Mouse (Mus musculus) myocyte (in vitro differentiated cells): ENCODE data around the gene Atp2a2. TPM values are rescaled to one million over a fixed set of nuclear protein-coding genes. Genes with fewer than 3 reads are reported as not detected.
"Not testable (repeated sequence)": the region's sequence is repeated elsewhere in the genome, so short reads cannot be mapped to it uniquely, and the experiment has no call there.

Experiments used
- H3K27me3 ChIP-seq: one replicate; pipeline ENCODE4 v1.6.1; 2011; ENCODE audit not compliant: control insufficient read depth, insufficient read depth, insufficient read length
- H3K36me3 ChIP-seq: one replicate; pipeline ENCODE4 v1.6.1; 2011; ENCODE audit not compliant: control insufficient read depth, insufficient read depth
- H3K4me2 ChIP-seq: one replicate; pipeline ENCODE4 v1.6.1; 2011; ENCODE audit warnings: low read depth, control low read depth
- H3K4me3 ChIP-seq: one replicate; pipeline ENCODE4 v1.5.1; 2011; ENCODE audit warnings: mild to moderate bottlenecking, control low read depth, moderate library complexity
- H3K79me2 ChIP-seq: one replicate; pipeline ENCODE4 v1.6.1; 2011; ENCODE audit not compliant: control insufficient read depth, insufficient read depth
- H3ac ChIP-seq: one replicate; pipeline ENCODE4 v1.6.1; 2011; ENCODE audit not compliant: control insufficient read depth, insufficient read length
- CEBPB ChIP-seq: IDR thresholded peaks from 2 replicates; pipeline ENCODE4 v1.6.1; 2011; ENCODE audit warnings: mild to moderate bottlenecking, moderate library complexity; ENCODE audit not compliant: poor library complexity, insufficient read depth, severe bottlenecking
- E2F4 ChIP-seq: IDR thresholded peaks from one replicate; pipeline ENCODE4 v1.6.1; 2011; ENCODE audit warnings: mild to moderate bottlenecking, control low read depth, moderate library complexity; ENCODE audit not compliant: insufficient read depth
- MAX ChIP-seq: IDR thresholded peaks from one replicate; pipeline ENCODE4 v1.6.1; 2011; ENCODE audit warnings: low read depth, mild to moderate bottlenecking, control low read depth
- MYOD1 ChIP-seq, 3 experiments: IDR thresholded peaks; one replicate each; pipeline ENCODE4 v1.6.1; 2011; ENCODE audit warnings: control low read depth in 2 of 3, low read depth in 2 of 3, mild to moderate bottlenecking in 2 of 3, moderate library complexity in 1 of 3; ENCODE audit not compliant: insufficient read length in 2 of 3, control insufficient read depth in 1 of 3
- MYOG ChIP-seq, 3 experiments: IDR thresholded peaks; one replicate each; pipeline ENCODE4 v1.6.1; 2011; ENCODE audit warnings: control low read depth in 2 of 3, low read depth in 2 of 3, mild to moderate bottlenecking in 2 of 3; ENCODE audit not compliant: insufficient read length in 2 of 3, control insufficient read depth in 1 of 3, insufficient read depth in 1 of 3
- POLR2A ChIP-seq: IDR thresholded peaks from one replicate; pipeline ENCODE4 v1.6.1; 2011; ENCODE audit warnings: low read depth, mild to moderate bottlenecking, control low read depth, moderate library complexity; ENCODE audit not compliant: insufficient read length
- POLR2AphosphoS2 ChIP-seq: IDR thresholded peaks from one replicate; pipeline ENCODE4 v1.6.1; 2011; ENCODE audit warnings: low read depth, control low read depth; ENCODE audit not compliant: insufficient read length
- REST ChIP-seq: IDR thresholded peaks from one replicate; pipeline ENCODE4 v1.6.1; 2011; ENCODE audit warnings: mild to moderate bottlenecking, control low read depth, moderate library complexity; ENCODE audit not compliant: insufficient read depth, insufficient read length
- SRF ChIP-seq: IDR thresholded peaks from one replicate; pipeline ENCODE4 v1.6.1; 2011; ENCODE audit warnings: low read depth; ENCODE audit not compliant: control insufficient read depth, insufficient read length
- TCF12 ChIP-seq: IDR thresholded peaks from one replicate; pipeline ENCODE4 v1.6.1; 2011; ENCODE audit warnings: mild to moderate bottlenecking, control low read depth; ENCODE audit not compliant: poor library complexity, insufficient read depth, severe bottlenecking
- TCF3 ChIP-seq: IDR thresholded peaks from one replicate; pipeline ENCODE4 v1.6.1; 2011; ENCODE audit warnings: low read depth, control low read depth; ENCODE audit not compliant: insufficient read length
- USF1 ChIP-seq: IDR thresholded peaks from one replicate; pipeline ENCODE4 v1.6.1; 2011; ENCODE audit warnings: low read depth, mild to moderate bottlenecking, control low read depth, moderate library complexity
- polyA plus RNA-seq: library from polyadenylated mRNA; unstranded; fragments of >200 nt; fragmentation: generic; extraction: Trizol; gene quantifications from one replicate; pipeline ENCODE4 v1.2.1, GENCODE M21; 2012; ENCODE audit warnings: missing spikeins

Gene Atp2a2
- polyA plus RNA-seq, 1 experiment = 295 TPM

DNA sequence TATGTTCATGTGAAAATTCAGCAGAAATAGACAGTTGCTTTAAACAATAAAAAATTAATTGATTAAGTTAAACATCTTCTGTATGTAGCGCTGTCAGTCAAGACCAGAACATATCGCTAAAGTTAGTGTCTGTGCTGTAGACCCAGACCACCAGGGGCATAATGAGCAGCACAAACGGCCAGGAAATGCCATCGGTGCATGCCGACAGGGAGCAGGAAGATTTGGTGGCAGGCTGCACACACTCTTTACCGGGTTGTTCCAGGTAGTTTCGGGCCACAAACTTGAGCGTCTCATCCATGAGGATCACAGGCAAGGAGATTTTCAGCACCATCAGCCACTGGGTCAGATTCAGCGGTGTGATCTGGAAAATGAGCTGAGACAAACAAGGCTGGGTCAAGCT lies 45.0 kb downstream of the Atp2a2 start:
- H3K36me3 ChIP-seq = peaks cover 75% of the 10 kb centered on the region
- H3K27me3 ChIP-seq, H3K79me2 ChIP-seq, H3K4me2 ChIP-seq, H3ac ChIP-seq, H3K4me3 ChIP-seq: not testable (repeated sequence)
- peak; percentile 40 for TF ChIP-seq POLR2AphosphoS2

DNA sequence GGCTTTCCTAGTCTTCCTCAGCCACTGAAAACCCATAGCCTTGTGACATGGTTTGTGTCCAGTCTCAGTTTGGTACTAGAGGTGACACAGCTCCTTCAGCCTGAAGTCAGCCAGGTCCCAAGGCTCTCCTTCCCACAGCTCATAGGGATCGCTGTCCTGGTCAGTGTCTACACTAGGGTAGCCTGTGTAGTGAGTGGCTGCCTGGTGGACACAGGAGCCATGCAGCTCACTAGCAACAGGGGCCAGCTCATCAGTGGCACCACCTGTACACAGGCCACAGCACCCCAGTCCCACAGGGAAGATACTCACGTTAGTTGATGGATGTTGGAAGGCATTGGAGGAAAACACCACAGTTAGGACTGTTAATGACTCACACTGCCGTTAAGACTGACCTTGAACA lies 46.4 kb downstream of the Atp2a2 start:
- Histone ChIP-seq H3K4me3 (no peak overlapping the region), H3K79me2 (no peaks in the 10 kb centered on the region), H3K27me3 (no peaks in the 10 kb centered on the region), H3K36me3 (peaks cover 66% of the 10 kb centered on the region), H3K4me2 (no peak overlapping the region), H3ac (no peak overlapping the region)
- peak; percentile 75 for TF ChIP-seq POLR2AphosphoS2
- TF ChIP-seq MYOG (IDR thresholded peaks at IDR 0.05; ENCODE audit: control insufficient read depth in 1 of 3, insufficient read depth in 1 of 3, insufficient read length in 2 of 3, low read depth in 2 of 3) = no peak
- TF ChIP-seq TCF3 = no peak
- no peak for TF ChIP-seq E2F4
- TF ChIP-seq TCF12 = no peak
- TF ChIP-seq USF1 = no peak

DNA sequence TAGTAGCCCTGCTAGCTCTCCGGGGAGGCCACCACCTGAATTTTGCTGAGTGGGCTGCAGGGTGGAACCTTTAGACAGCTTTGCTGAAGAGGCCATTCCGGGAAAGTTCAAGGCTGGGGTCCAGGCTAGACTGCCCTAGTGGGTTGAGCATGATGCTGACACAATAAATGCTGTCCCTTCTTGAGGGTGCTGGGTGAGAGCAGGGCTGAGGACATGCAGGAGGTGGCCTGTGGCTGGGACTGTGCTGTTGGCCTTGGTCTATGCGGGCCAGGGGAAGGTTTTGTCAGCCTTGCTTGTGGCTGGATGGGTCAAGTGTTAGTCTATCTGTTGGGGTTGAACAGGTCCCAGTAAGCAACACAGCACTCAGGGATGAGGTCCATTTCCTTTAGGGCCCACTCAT lies 47.1 kb downstream of the Atp2a2 start:
- no peak overlapping the region for H3K4me2 ChIP-seq
- no peak for TF ChIP-seq REST
- no peak for TF ChIP-seq E2F4
- no peak for TF ChIP-seq TCF3
- peak; percentile 54 for TF ChIP-seq POLR2AphosphoS2
- no peak for TF ChIP-seq CEBPB
- H3K27me3 ChIP-seq = no peaks in the 10 kb centered on the region
- no peaks in the 10 kb centered on the region for H3K79me2 ChIP-seq
- peaks cover 59% of the 10 kb centered on the region for H3K36me3 ChIP-seq
- H3ac ChIP-seq = no peak overlapping the region
- H3K4me3 ChIP-seq = no peak overlapping the region

- Histone ChIP-seq H3ac (no peak overlapping the region), H3K4me2 (no peak overlapping the region), H3K36me3 (peaks cover 54% of the 10 kb centered on the region), H3K27me3 (no peaks in the 10 kb centered on the region), H3K79me2 (no peaks in the 10 kb centered on the region), H3K4me3 (no peak overlapping the region)
- TF ChIP-seq POLR2A (peak; percentile 31), POLR2AphosphoS2 (peak; percentile 61), CEBPB (no peak), SRF (no peak), REST (no peak), MYOG (IDR thresholded peaks at IDR 0.05; ENCODE audit: control insufficient read depth in 1 of 3, insufficient read depth in 1 of 3, insufficient read length in 2 of 3, low read depth in 2 of 3) (no peak)
Measured at GRCm38 (mm10) chr5:122454442-122454841, 47.6 kb downstream of the Atp2a2 start.

- Histone ChIP-seq H3K36me3 (peaks cover 44% of the 10 kb centered on the region), H3ac (no peak overlapping the region), H3K4me3 (no peak overlapping the region), H3K27me3 (no peaks in the 10 kb centered on the region), H3K79me2 (no peaks in the 10 kb centered on the region), H3K4me2 (no peak overlapping the region)
- no peak for TF ChIP-seq MYOD1 (IDR thresholded peaks at IDR 0.05; ENCODE audit: control insufficient read depth in 1 of 3, insufficient read length in 2 of 3, low read depth in 2 of 3)
- no peak for TF ChIP-seq USF1
- no peak for TF ChIP-seq TCF3
- TF ChIP-seq MYOG (IDR thresholded peaks at IDR 0.05; ENCODE audit: control insufficient read depth in 1 of 3, insufficient read depth in 1 of 3, insufficient read length in 2 of 3, low read depth in 2 of 3) = no peak
- no peak for TF ChIP-seq POLR2A
- TF ChIP-seq MAX = no peak
- TF ChIP-seq POLR2AphosphoS2 = no peak
- TF ChIP-seq REST = no peak
- TF ChIP-seq CEBPB = no peak
- TF ChIP-seq TCF12 = no peak
- no peak for TF ChIP-seq SRF
- TF ChIP-seq E2F4 = no peak
Measured at GRCm38 (mm10) chr5:122453188-122453587, 48.8 kb downstream of the Atp2a2 start.

DNA sequence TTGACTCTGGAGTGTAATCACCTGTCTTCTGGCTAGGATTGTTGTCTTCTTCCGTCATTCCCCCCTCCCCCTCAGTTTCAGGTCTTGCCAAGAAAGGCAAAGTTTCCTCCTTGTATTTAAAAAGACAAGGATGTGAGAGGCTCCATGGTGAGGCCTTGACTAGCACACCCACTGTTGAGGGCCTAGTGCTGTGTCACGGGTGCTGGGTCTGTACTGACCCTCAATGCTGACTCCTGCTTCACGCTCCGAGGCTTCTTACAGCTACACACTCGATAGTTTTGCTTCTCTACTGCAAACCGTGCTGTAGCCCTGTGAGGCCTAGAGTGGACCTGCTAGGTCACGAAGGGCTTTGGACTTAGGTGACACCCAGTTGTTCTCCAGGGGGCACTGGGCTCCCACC lies 49.8 kb downstream of the Atp2a2 start:
- TF ChIP-seq POLR2AphosphoS2 (peak; percentile 74), CEBPB (no peak), E2F4 (no peak), POLR2A (peak; percentile 26), SRF (no peak), TCF12 (no peak), USF1 (no peak), MYOD1 (IDR thresholded peaks at IDR 0.05; ENCODE audit: control insufficient read depth in 1 of 3, insufficient read length in 2 of 3, low read depth in 2 of 3) (no peak)
- H3K79me2 ChIP-seq = no peaks in the 10 kb centered on the region

More for the DNA sequence above, 49.8 kb downstream of the Atp2a2 start:
- Histone ChIP-seq H3K4me3 (no peak overlapping the region), H3K36me3 (peaks cover 36% of the 10 kb centered on the region), H3ac (no peak overlapping the region), H3K27me3 (no peaks in the 10 kb centered on the region), H3K4me2 (no peak overlapping the region)
